Mouse (Mus musculus): ENCODE results near the gene Gmnn.

Gene Gmnn

GRCm38 (mm10) chr13:24762254-24762653, 531 bp upstream of the Gmnn start:
- in situ Hi-C loops (cut with MboI, MseI), result loop anchor here (5.0 to 25.0 kb wide), 2 partner anchors 35 to 1000 kb away; partner anchors contain the start of genes Hist1h1a, Hist1h2ab, Hist1h3a and Hist1h3b

- in situ Hi-C loops (cut with MboI, MseI), result loop anchor here (5.0 to 25.0 kb wide), 2 partner anchors 36 to 999 kb away; partner anchors contain the start of genes Hist1h1a, Hist1h2ab, Hist1h3a and Hist1h3b
These were observed 680 bp downstream of the Gmnn start for GRCm38 (mm10) chr13:24761083-24761402.

- in situ Hi-C loops (cut with MboI, MseI), result loop anchor here (5.0 to 25.0 kb wide), 2 partner anchors 37 to 998 kb away; partner anchors contain the start of genes Hist1h1a, Hist1h2ab, Hist1h3a and Hist1h3b
These were observed 1.3 kb downstream of the Gmnn start for GRCm38 (mm10) chr13:24760351-24760870.

- in situ Hi-C loops (cut with MboI, MseI), result loop anchor here (25.0 kb wide), 1 partner anchor 997 kb away; the partner anchor contains the start of genes Hist1h1a, Hist1h2ab, Hist1h3a and Hist1h3b
These were observed 2.3 kb downstream of the Gmnn start for GRCm38 (mm10) chr13:24759451-24759850.

- in situ Hi-C loops (cut with MboI, MseI), result loop anchor here (25.0 kb wide), 1 partner anchor 996 kb away; the partner anchor contains the start of genes Hist1h1a, Hist1h2ab, Hist1h3a and Hist1h3b
These were observed 3.7 kb downstream of the Gmnn start for GRCm38 (mm10) chr13:24757820-24758564.

- in situ Hi-C loops (cut with MboI, MseI), result loop anchor here (25.0 kb wide), 1 partner anchor 994 kb away; the partner anchor contains the start of genes Hist1h1a, Hist1h2ab, Hist1h3a and Hist1h3b
These were observed 5.0 kb downstream of the Gmnn start for GRCm38 (mm10) chr13:24756756-24757155.

- in situ Hi-C loops (cut with MboI, MseI), result loop anchor here (25.0 kb wide), 1 partner anchor 989 kb away; the partner anchor contains the start of genes Hist1h1a, Hist1h2ab, Hist1h3a and Hist1h3b
These were observed 10.3 kb downstream of the Gmnn start for GRCm38 (mm10) chr13:24751396-24751795.

- in situ Hi-C loops (cut with MboI, MseI), result loop anchor here (25.0 kb wide), 1 partner anchor 989 kb away; the partner anchor contains the start of genes Hist1h1a, Hist1h2ab, Hist1h3a and Hist1h3b
These were observed 10.9 kb downstream of the Gmnn start for GRCm38 (mm10) chr13:24750807-24751206.

GRCm38 (mm10) chr13:24747823-24748222, 13.9 kb downstream of the Gmnn start:
- in situ Hi-C loops (cut with MboI, MseI), result no loop called here

- in situ Hi-C loops (cut with MboI, MseI), result no loop called here
These were observed 20.7 kb downstream of the Gmnn start, which contains the start of gene Armh2 for GRCm38 (mm10) chr13:24741028-24741427. TSS of gene Armh2 (plus strand) at chr13:24741232.

- in situ Hi-C loops (cut with MboI, MseI), result no loop called here
These were observed 26.1 kb downstream of the Gmnn start for GRCm38 (mm10) chr13:24735608-24736131.

GRCm38 (mm10) chr13:24734502-24734901, 27.2 kb downstream of the Gmnn start:
- in situ Hi-C loops (cut with MboI, MseI), result no loop called here

GRCm38 (mm10) chr13:24729128-24729527, 32.6 kb downstream of the Gmnn start:
- in situ Hi-C loops (cut with MboI, MseI), result no loop called here

GRCm38 (mm10) chr13:24724395-24724759, 37.3 kb downstream of the Gmnn start:
- in situ Hi-C loops (cut with MboI, MseI), result no loop called here

- in situ Hi-C loops (cut with MboI, MseI), result no loop called here
These were observed 37.9 kb downstream of the Gmnn start for GRCm38 (mm10) chr13:24723699-24724394.

- in situ Hi-C loops (cut with MboI, MseI), result no loop called here
These were observed 40.2 kb downstream of the Gmnn start for GRCm38 (mm10) chr13:24721502-24721901.

GRCm38 (mm10) chr13:24717677-24718076, 44.0 kb downstream of the Gmnn start:
- in situ Hi-C loops (cut with MboI, MseI), result no loop called here

- in situ Hi-C loops (cut with MboI, MseI), result no loop called here
These were observed 45.3 kb downstream of the Gmnn start for GRCm38 (mm10) chr13:24716441-24716840.

GRCm38 (mm10) chr13:24715601-24716000, 46.1 kb downstream of the Gmnn start:
- in situ Hi-C loops (cut with MboI, MseI), result no loop called here

- in situ Hi-C loops (cut with MboI, MseI), result no loop called here
These were observed 47.3 kb downstream of the Gmnn start for GRCm38 (mm10) chr13:24714360-24714885.

- in situ Hi-C loops (cut with MboI, MseI), result no loop called here
These were observed 48.2 kb downstream of the Gmnn start for GRCm38 (mm10) chr13:24713434-24714000.

Data from T-helper 1 cell (primary cell).